Mouse (Mus musculus): ENCODE data around the gene Mob3c. TPM values are rescaled to one million over a fixed set of nuclear protein-coding genes. Genes with fewer than 3 reads are reported as not detected.

Mob3c gene
- polyA plus RNA-seq, 2 experiments: 5.0 to 5.6 TPM

GRCm38 (mm10) chr4:115821928-115822327 lies 6.0 kb upstream of the Mob3c start:
- H3K9ac ChIP-seq (replicated peaks): no peak overlapping the region

GRCm38 (mm10) chr4:115824178-115824577 lies 3.7 kb upstream of the Mob3c start:
- peak overlapping the region; percentile 40 for H3K27ac ChIP-seq
- no peaks in the 10 kb centered on the region for H3K9me3 ChIP-seq (ENCODE audit: control insufficient read depth, low read length)
- peak overlapping the region; percentile 32; the same call in 1 of the 2 replicates for H3K9ac ChIP-seq (replicated peaks)
- no peaks in the 10 kb centered on the region for H3K36me3 ChIP-seq (replicated peaks; ENCODE audit: control insufficient read depth, insufficient read depth, low read depth)
- peak overlapping the region; percentile 38 for H3K4me2 ChIP-seq (ENCODE audit: low read depth)
- H3K4me1 ChIP-seq (replicated peaks; ENCODE audit: control insufficient read depth in 2 of 2, insufficient read depth in 2 of 2, low read length in 1 of 2): peaks cover 35 to 54% of the 10 kb centered on the region in 2 experiments
- no peaks in the 10 kb centered on the region for H3K27me3 ChIP-seq (ENCODE audit: control insufficient read depth, insufficient read depth, low read length)
- ATAC-seq (ENCODE audit: insufficient read depth): peak; percentile 50
- WGBS (ENCODE audit: insufficient replicate concordance): 22% methylated on average over 2 of the region's 2 CpGs
- H3K4me3 ChIP-seq (ENCODE audit: insufficient read depth in 1 of 2, low read depth in 2 of 2, low read length in 2 of 2): 0 out of 4 replicates have a peak overlapping the region, but pooled peaks of 1 of the 2 experiments have one; percentile 3
- TF ChIP-seq EP300 (IDR thresholded peaks at IDR 0.05; ENCODE audit: low read depth) (peak; percentile 48), CTCF (IDR thresholded peaks at IDR 0.05; ENCODE audit: low read depth) (no peak)
- peak in 1 of 3 experiments; percentile 71 for DNase-seq (ENCODE audit: low read depth in 3 of 3, low spot score in 3 of 3)

More at GRCm38 (mm10) chr4:115821928-115822327, 6.0 kb upstream of the Mob3c start:
- no peak for ATAC-seq (ENCODE audit: insufficient read depth)
- WGBS (ENCODE audit: insufficient replicate concordance): 22% methylated on average over 3 of the region's 3 CpGs
- H3K4me1 ChIP-seq (replicated peaks; ENCODE audit: control insufficient read depth in 2 of 2, insufficient read depth in 2 of 2, low read length in 1 of 2): peaks cover 27 to 40% of the 10 kb centered on the region in 2 experiments
- H3K36me3 ChIP-seq (replicated peaks; ENCODE audit: control insufficient read depth, insufficient read depth, low read depth): no peaks in the 10 kb centered on the region
- no peak for DNase-seq (ENCODE audit: low read depth in 3 of 3, low spot score in 3 of 3)
- H3K9me3 ChIP-seq (ENCODE audit: control insufficient read depth, low read length): no peaks in the 10 kb centered on the region
- TF ChIP-seq EP300 (IDR thresholded peaks at IDR 0.05; ENCODE audit: low read depth): no peak
- no peak overlapping the region for H3K4me3 ChIP-seq (ENCODE audit: insufficient read depth in 1 of 2, low read depth in 2 of 2, low read length in 2 of 2)
- no peak overlapping the region for H3K4me2 ChIP-seq (ENCODE audit: low read depth)
- H3K27me3 ChIP-seq (ENCODE audit: control insufficient read depth, insufficient read depth, low read length): no peaks in the 10 kb centered on the region
- no peak overlapping the region for H3K27ac ChIP-seq

DNA sequence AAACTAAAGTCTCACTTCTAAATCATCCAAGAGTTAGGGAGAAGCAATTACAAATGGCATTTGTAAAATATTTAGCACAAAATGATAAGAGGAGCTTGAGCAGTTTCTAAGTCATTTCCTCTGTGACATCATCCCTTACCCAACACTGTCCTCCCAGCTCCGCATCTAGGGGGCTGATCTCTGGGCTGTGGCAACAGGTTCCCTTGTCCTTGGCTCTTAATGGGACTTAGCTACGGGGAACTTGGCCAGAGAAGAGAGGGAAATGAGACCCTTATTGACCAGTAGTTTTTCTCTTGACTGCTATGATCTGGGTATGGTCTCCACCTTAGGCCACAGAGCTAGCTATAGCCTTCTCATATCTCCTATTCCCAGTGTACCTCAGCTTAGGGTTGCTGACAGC lies 2.6 kb upstream of the Mob3c start:
- no peaks in the 10 kb centered on the region for H3K27me3 ChIP-seq (ENCODE audit: control insufficient read depth, insufficient read depth, low read length)
- no peak overlapping the region for H3K27ac ChIP-seq
- no peak overlapping the region for H3K4me2 ChIP-seq (ENCODE audit: low read depth)
- no peak for ATAC-seq (ENCODE audit: insufficient read depth)
- no peak overlapping the region for H3K4me3 ChIP-seq (ENCODE audit: insufficient read depth in 1 of 2, low read depth in 2 of 2, low read length in 2 of 2)
- no peaks in the 10 kb centered on the region for H3K36me3 ChIP-seq (replicated peaks; ENCODE audit: control insufficient read depth, insufficient read depth, low read depth)
- DNase-seq (ENCODE audit: low read depth in 3 of 3, low spot score in 3 of 3): no peak
- 32% methylated on average over 2 of the region's 2 CpGs for WGBS (ENCODE audit: insufficient replicate concordance)
- no peak for TF ChIP-seq EP300 (IDR thresholded peaks at IDR 0.05; ENCODE audit: low read depth)
- no peak for TF ChIP-seq CTCF (IDR thresholded peaks at IDR 0.05; ENCODE audit: low read depth)
- no peaks in the 10 kb centered on the region for H3K9me3 ChIP-seq (ENCODE audit: control insufficient read depth, low read length)
- no peak overlapping the region for H3K9ac ChIP-seq (replicated peaks)
- peaks cover 44 to 62% of the 10 kb centered on the region in 2 experiments for H3K4me1 ChIP-seq (replicated peaks; ENCODE audit: control insufficient read depth in 2 of 2, insufficient read depth in 2 of 2, low read length in 1 of 2)

DNA sequence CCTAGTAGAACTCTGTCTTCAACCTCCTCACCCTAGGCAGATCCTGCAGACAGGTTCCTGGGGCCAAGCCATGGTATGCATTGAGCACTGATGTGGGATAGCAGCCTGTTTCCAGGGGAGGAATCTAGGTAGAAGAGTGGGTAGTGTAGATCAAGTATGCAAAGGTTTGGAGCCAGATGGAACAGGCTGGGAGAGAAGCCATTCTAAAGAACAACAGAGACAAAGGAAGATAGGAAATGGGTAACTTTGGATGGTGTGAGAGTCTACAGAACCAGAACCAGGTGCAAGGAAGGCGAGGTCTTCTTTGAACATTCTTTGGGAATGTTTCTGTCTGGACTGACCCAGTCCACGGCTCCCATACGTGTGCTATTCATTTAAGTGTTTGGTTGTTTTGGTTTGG lies 826 bp upstream of the Mob3c start:
- peaks cover 42 to 58% of the 10 kb centered on the region in 2 experiments for H3K4me1 ChIP-seq (replicated peaks; ENCODE audit: control insufficient read depth in 2 of 2, insufficient read depth in 2 of 2, low read length in 1 of 2)
- TF ChIP-seq CTCF (IDR thresholded peaks at IDR 0.05; ENCODE audit: low read depth) (no peak), EP300 (IDR thresholded peaks at IDR 0.05; ENCODE audit: low read depth) (no peak)
- H3K27ac ChIP-seq: no peak overlapping the region
- H3K4me3 ChIP-seq (ENCODE audit: insufficient read depth in 1 of 2, low read depth in 2 of 2, low read length in 2 of 2): peak overlapping the region in 1 of 2 experiments; percentile 79; a peak in 2 of 4 replicates
- H3K4me2 ChIP-seq (ENCODE audit: low read depth): peak overlapping the region; percentile 93
- no peaks in the 10 kb centered on the region for H3K9me3 ChIP-seq (ENCODE audit: control insufficient read depth, low read length)
- ATAC-seq (ENCODE audit: insufficient read depth) (no peak), DNase-seq (ENCODE audit: low read depth in 3 of 3, low spot score in 3 of 3) (no peak)
- WGBS (ENCODE audit: insufficient replicate concordance): 55% methylated on average over 3 of the region's 3 CpGs
- peaks cover 6% of the 10 kb centered on the region; the same call in 1 of the 2 replicates for H3K36me3 ChIP-seq (replicated peaks; ENCODE audit: control insufficient read depth, insufficient read depth, low read depth)
- H3K9ac ChIP-seq (replicated peaks): no peak overlapping the region
- no peaks in the 10 kb centered on the region for H3K27me3 ChIP-seq (ENCODE audit: control insufficient read depth, insufficient read depth, low read length)

DNA sequence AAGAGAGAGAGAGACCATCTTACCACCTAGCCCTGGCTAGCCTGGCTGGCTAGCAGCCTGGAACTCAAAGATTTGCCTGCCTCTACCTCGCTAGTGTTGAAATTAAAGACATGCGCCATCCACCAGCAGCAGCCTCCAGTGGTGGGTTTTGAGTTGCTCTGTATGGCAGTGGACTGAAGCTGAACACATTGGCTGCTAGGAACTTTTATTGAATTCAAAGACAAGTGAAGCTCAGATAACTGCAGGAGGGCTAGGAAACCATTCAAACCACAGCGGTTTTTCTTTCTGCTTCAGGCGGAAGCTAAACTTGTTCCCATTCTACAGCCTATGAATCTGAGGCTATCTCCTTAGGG lies 381 bp upstream of the Mob3c start:
- H3K27me3 ChIP-seq (ENCODE audit: control insufficient read depth, insufficient read depth, low read length): no peaks in the 10 kb centered on the region
- H3K4me1 ChIP-seq (replicated peaks; ENCODE audit: control insufficient read depth in 2 of 2, insufficient read depth in 2 of 2, low read length in 1 of 2): peaks cover 42 to 54% of the 10 kb centered on the region in 2 experiments
- H3K36me3 ChIP-seq (replicated peaks; ENCODE audit: control insufficient read depth, insufficient read depth, low read depth): peaks cover 8% of the 10 kb centered on the region; the same call in 1 of the 2 replicates
- H3K4me3 ChIP-seq (ENCODE audit: insufficient read depth in 1 of 2, low read depth in 2 of 2, low read length in 2 of 2): peak overlapping the region; percentile 79 to 90
- 3% methylated on average over 4 of the region's 4 CpGs for WGBS (ENCODE audit: insufficient replicate concordance)
- peak overlapping the region; percentile 93 for H3K4me2 ChIP-seq (ENCODE audit: low read depth)
- no peak for TF ChIP-seq CTCF (IDR thresholded peaks at IDR 0.05; ENCODE audit: low read depth)
- TF ChIP-seq EP300 (IDR thresholded peaks at IDR 0.05; ENCODE audit: low read depth): no peak
- H3K27ac ChIP-seq: peak overlapping the region; percentile 15
- no peak for ATAC-seq (ENCODE audit: insufficient read depth)
- no peak for DNase-seq (ENCODE audit: low read depth in 3 of 3, low spot score in 3 of 3)
- H3K9ac ChIP-seq (replicated peaks): peak overlapping the region; percentile 81
- no peaks in the 10 kb centered on the region for H3K9me3 ChIP-seq (ENCODE audit: control insufficient read depth, low read length)
